Mouse (Mus musculus): Measurements from ENCODE around the gene Krtap31-1. TPM values are rescaled to one million over a fixed set of nuclear protein-coding genes. Genes with fewer than 3 reads are reported as not detected.
"Not testable (repeated sequence)": the region's sequence is repeated elsewhere in the genome, so short reads cannot be mapped to it uniquely, and the experiment has no call there.

Krtap31-1 gene
- total RNA-seq (2022) = not detected

DNA sequence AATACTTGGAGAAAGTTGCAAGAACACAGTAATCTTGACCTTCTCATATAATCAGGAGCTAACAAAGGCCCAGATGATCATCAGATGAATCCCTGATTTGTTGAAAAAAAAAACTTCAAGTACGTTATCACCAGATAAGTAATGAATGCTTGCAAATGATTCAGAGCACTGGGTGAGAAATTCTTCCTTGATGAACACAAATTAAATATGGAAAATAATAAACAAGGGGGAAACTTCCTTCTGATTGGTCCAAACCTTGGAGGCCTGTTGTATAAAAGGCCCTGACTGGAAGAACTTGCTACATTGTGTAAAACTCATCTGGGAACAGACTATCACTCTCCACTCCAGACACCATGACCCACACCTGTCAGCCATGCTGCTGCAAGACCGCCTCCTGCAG is at the start of gene Krtap31-1:
TSS of gene Krtap31-1 (plus strand) at position 301 of the 400 bp plus-strand sequence.
- DNase-seq (ENCODE audit: low spot score in 2 of 2) = no peak

DNA sequence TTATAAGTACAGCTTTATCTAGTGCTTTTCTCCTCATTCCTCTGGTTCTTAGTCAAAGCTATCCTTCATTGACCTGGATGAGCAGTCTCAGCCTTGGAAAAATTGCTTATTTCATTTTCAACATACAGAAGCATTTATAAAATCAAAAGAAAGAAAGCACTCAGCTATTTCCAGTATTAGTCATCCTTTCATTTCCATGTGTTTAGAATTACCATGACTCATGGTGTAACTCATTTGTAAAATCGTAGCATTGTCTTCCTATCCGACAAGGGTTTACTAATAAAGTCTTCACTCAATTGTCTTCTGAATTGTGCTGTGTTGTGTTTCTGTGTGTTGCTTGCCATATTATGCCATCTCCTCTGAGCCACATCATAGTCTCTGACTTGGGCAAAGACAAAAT is 49.0 kb upstream of the Krtap31-1 start:
- no peak for DNase-seq (ENCODE audit: low spot score in 2 of 2)

DNA sequence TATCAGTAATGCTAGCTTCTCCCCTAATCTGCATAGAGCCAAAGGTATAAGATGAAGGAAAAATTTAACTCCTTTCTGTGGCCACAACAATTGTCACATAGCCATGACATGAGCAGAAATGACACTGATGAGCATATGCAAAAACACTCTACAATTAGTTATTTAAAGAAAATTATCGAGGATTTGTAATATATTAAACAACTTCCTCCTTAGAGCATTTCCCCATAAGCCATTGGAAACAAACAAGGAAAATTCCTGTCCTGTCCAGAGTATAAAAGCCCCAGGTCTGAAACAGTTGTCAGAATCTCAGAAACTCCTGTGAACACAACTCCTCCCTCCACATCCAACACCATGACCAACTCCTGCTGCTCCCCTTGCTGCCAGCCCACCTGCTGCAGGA is 43.5 kb upstream of the Krtap31-1 start, which contains the start of gene Gm11559:
TSS of gene Gm11559 (plus strand) at position 301 of the 400 bp plus-strand sequence.
- DNase-seq (ENCODE audit: low spot score in 2 of 2) = not testable (repeated sequence)

DNA sequence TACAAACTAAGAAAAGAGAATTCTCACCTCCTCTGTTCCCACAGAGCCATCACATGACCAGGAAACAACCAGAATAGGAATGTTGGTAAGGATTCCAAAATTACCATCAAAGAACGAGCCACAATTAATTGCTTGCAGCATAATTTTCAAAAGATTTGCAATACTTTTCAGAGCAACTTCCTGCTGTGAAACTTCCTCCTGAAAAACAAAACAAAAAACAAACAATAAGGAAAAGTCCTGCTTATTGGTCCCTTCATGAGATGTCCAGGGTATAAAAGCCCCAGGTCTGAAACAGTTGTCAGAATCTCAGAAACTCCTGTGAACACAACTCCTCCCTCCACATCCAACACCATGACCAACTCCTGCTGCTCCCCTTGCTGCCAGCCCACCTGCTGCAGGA is 34.6 kb upstream of the Krtap31-1 start, which contains the start of gene Krtap9-1:
TSS of gene Krtap9-1 (plus strand) at position 301 of the 400 bp plus-strand sequence.
- not testable (repeated sequence) for DNase-seq (ENCODE audit: low spot score in 2 of 2)

DNA sequence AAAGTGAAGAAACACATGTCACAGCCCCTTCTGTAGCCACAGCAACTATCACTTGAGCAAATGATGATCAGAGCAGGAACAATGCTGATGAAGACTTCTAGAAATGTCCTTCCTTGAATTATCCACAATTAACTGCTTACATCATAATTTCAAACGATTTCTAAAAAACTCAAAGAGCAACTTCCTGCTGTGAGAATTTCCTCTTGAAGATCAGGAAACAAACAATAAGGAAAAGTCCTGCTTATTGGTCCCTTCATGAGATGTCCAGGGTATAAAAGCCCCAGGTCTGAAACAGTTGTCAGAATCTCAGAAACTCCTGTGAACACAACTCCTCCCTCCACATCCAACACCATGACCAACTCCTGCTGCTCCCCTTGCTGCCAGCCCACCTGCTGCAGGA is 28.8 kb upstream of the Krtap31-1 start, which contains the start of gene Gm11567:
TSS of gene Gm11567 (plus strand) at position 301 of the 400 bp plus-strand sequence.
- DNase-seq (ENCODE audit: low spot score in 2 of 2) = not testable (repeated sequence)

DNA sequence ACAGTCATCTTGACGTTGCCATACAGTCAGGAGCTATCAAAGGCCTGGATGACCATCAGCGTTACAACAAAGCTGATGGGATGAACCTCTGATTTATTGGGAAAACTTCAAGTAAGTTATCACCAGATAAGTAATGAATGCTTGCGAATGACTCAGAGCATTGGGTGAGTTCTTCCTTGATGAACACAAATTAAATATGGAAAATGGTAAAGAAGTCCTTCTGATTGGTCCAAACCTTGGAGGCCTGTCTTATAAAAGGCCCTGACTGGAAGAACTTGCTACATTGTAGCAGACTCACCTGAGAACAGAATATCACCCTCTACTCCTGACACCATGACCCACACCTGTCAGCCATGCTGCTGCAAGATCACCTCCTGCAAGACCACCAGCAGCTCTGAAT is 6.7 kb downstream of the Krtap31-1 start, which contains the start of gene Gm11565:
TSS of gene Gm11565 (plus strand) at position 301 of the 400 bp plus-strand sequence.
- no peak for DNase-seq (ENCODE audit: low spot score in 2 of 2)

DNA sequence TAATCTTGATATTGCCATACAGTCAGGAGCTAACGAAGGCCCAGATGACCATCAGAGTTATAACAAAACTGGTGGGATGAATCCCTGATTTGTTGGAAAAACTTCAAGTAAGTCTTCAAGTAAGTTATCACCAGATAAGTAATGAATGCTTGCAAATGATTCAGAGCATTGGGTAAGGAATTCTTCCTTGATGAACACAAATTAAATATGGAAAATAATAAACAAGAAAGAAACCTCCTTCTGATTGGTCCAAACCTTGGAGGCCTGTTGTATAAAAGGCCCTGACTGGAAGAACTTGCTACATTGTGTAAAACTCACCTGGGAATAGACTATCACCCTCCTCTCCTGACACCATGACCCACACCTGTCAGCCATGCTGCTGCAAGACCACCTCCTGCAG is 28.3 kb downstream of the Krtap31-1 start, which contains the start of gene Krtap31-2:
TSS of gene Krtap31-2 (plus strand) at position 301 of the 400 bp plus-strand sequence.
- DNase-seq (ENCODE audit: low spot score in 2 of 2) = no peak

DNA sequence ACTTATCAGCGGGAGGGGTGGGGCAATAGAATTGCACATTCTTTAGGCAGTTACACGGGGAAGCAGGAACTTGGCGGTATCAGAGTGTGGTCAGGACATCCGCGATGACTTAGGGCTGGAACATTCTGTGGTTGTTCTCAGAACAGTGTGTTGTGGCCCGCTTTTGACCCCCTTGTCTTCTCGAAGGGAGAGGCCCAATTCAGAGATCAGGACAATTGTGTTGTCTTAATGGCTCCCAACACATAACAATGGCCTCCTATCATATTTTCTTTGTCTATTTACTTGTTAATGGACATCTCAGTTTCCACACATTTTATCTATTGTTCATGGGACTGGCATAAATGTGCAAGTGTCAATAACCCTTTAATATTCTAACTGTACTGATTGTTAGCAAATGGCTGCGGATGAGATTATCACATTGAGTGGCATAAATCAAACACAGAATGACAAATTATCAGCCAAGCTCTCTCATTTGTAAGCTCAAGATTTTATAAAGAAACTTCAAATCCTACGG is 30.1 kb downstream of the Krtap31-1 start:
- no peak for DNase-seq (ENCODE audit: low spot score in 2 of 2)

DNA sequence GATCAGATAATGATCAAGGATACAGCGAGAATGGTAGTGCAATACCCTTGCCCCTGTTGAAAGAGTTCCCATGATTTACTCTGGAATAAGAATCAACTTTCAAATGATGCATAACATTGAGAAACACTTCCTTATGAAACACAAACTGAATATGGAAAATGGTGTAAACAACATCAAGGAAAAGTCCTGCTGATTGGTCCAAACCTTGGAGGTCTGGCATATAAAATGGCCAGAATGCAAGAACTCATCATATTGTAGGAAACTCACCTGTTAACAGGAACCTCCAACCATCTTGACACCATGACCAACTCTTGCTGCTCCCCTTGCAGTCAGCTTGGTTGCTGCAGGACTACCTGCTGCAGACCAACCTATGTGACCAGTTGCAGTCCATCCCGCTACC is 40.5 kb downstream of the Krtap31-1 start, which contains the start of gene Krtap9-5:
TSS of gene Krtap9-5 (plus strand) at position 301 of the 400 bp plus-strand sequence.
- DNase-seq (ENCODE audit: low spot score in 2 of 2) = no peak

Other genes starting within 250 kb of the Krtap31-1 start
- not detected for gene Gm11563, start 249.0 kb upstream of the Krtap31-1 start, total RNA-seq (2022)
- gene Krtap4-6, start 242.0 kb upstream of the Krtap31-1 start, total RNA-seq (2022) = not detected
- gene Gm14190, start 217.2 kb upstream of the Krtap31-1 start, total RNA-seq (2022) = not detected
- not detected for gene Gm14180, start 173.6 kb upstream of the Krtap31-1 start, total RNA-seq (2022)
- gene Gm11595, start 135.0 kb upstream of the Krtap31-1 start, total RNA-seq (2022) = not detected
- not detected for gene Krtap4-8, start 127.2 kb upstream of the Krtap31-1 start, total RNA-seq (2022)
- gene Krtap4-9, start 122.7 kb upstream of the Krtap31-1 start, total RNA-seq (2022) = not detected
- not detected for gene Gm11596, start 114.5 kb upstream of the Krtap31-1 start, total RNA-seq (2022)
- not detected for gene Gm11569, start 109.0 kb upstream of the Krtap31-1 start, total RNA-seq (2022)
- not detected for gene Gm11554, start 103.5 kb upstream of the Krtap31-1 start, total RNA-seq (2022)
- not detected for gene Krtap4-13, start 98.0 kb upstream of the Krtap31-1 start, total RNA-seq (2022)
- not detected for gene Gm11564, start 92.3 kb upstream of the Krtap31-1 start, total RNA-seq (2022)
- not detected for gene 2300003K06Rik, start 69.9 kb upstream of the Krtap31-1 start, total RNA-seq (2022)
- gene Krtap4-16, start 56.3 kb upstream of the Krtap31-1 start, total RNA-seq (2022) = not detected
- not detected for gene Gm11568, start 50.0 kb upstream of the Krtap31-1 start, total RNA-seq (2022)
- gene Gm11559, start 43.4 kb upstream of the Krtap31-1 start, total RNA-seq (2022) = not detected
- gene Krtap9-1, start 34.5 kb upstream of the Krtap31-1 start, total RNA-seq (2022) = not detected
- gene Gm11567, start 28.7 kb upstream of the Krtap31-1 start, total RNA-seq (2022) = not detected
- gene Gm11565, start 6.8 kb downstream of the Krtap31-1 start, total RNA-seq (2022) = not detected
- gene Krtap31-2, start 28.4 kb downstream of the Krtap31-1 start, total RNA-seq (2022) = not detected
- gene Krtap9-5, start 40.6 kb downstream of the Krtap31-1 start, total RNA-seq (2022) = not detected
- gene Krtap29-1, start 71.1 kb downstream of the Krtap31-1 start, total RNA-seq (2022) = not detected
- gene Krtap16-1, start 78.7 kb downstream of the Krtap31-1 start, total RNA-seq (2022) = not detected
- gene Krtap17-1, start 86.1 kb downstream of the Krtap31-1 start, total RNA-seq (2022) = not detected
- not detected for gene Krt33a, start 108.3 kb downstream of the Krtap31-1 start, total RNA-seq (2022)
- gene Krt33b, start 121.9 kb downstream of the Krtap31-1 start, total RNA-seq (2022) = not detected
- not detected for gene Krt34, start 133.6 kb downstream of the Krtap31-1 start, total RNA-seq (2022)
- not detected for gene Krt31, start 142.6 kb downstream of the Krtap31-1 start, total RNA-seq (2022)
- not detected for gene Krt32, start 180.3 kb downstream of the Krtap31-1 start, total RNA-seq (2022)
- not detected for gene Krt35, start 188.3 kb downstream of the Krtap31-1 start, total RNA-seq (2022)
- gene Krt36, start 197.7 kb downstream of the Krtap31-1 start, total RNA-seq (2022) = not detected
- gene Krt13, start 213.6 kb downstream of the Krtap31-1 start, total RNA-seq (2022) = not detected
- gene Krt15, start 228.0 kb downstream of the Krtap31-1 start, total RNA-seq (2022) = not detected
- gene Krt19, start 240.7 kb downstream of the Krtap31-1 start, total RNA-seq (2022) = not detected